Mouse (Mus musculus) spleen, adult 12 weeks (tissue): ENCODE results near the gene Oas1e.

Experiments
- DNase-seq: peaks from one replicate; pipeline ENCODE4 v3.0.0; 2022; ENCODE audit warnings: low spot score

The Oas1e gene

DNA sequence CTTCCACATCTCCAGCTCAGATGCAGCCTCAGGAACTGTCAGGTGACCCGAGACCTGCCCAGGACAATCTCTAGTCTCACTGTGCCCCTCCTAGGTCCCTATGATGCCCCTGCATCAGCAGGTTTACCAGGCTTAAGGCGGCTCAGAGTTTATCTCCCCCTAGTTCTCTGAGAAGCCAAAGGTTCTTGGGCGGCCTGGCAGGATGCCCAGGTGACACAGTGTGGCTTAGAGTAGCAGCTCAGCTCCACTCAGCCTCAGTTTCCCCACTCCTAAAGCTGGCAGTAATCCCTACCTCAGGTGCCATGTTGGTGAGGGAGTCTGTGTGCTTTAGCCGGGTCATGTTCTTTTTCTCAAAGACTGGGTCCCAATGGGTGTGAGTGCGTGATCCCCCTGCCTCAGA, 18.5 kb downstream of the Oas1e start:
- peak; percentile 56 for DNase-seq

DNA sequence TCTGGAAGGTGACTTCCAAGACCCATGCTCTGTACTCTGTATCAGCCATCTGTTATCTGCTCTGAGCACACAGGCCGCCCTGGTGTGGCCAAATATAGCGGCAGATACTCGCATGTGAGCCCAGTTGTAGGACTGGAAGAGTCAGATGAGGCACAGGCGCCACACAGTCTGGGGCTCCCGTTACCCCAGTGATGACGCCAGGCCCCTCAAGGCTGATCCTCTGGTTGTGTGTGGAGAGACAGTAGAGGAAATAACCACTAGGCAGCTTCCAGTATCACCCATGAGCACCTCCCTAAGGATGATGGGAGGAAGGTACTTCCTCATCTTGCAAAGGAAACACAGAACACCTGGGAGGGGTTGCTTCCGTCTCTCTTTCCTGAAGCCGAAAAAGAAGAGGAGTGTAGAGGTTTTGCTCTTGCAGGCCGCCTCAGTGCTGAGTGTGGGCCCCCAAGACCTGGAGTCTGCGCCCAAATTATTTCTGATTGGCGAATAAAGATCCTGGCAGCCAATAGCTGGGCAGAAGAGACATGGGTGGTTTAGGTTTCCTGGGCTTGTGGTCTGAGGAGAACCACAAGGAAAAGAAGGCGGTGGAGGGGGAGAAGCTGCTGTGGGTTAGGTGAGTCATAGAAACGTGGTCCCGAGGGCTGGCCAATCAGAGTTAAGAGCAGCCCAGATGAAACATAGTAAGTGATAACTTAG, 19.9 kb downstream of the Oas1e start:
- DNase-seq = peak; percentile 40

GRCm38 (mm10) chr5:120769396-120769795, 25.9 kb downstream of the Oas1e start:
- peak; percentile 49 for DNase-seq

- DNase-seq = no peak
Measured at GRCm38 (mm10) chr5:120765010-120765409, 30.3 kb downstream of the Oas1e start.

GRCm38 (mm10) chr5:120761901-120762300, 33.4 kb downstream of the Oas1e start:
- DNase-seq = no peak

- DNase-seq = no peak
Measured at GRCm38 (mm10) chr5:120754215-120754614, 41.1 kb downstream of the Oas1e start.

GRCm38 (mm10) chr5:120752786-120753185, 42.5 kb downstream of the Oas1e start:
- DNase-seq = no peak

DNA sequence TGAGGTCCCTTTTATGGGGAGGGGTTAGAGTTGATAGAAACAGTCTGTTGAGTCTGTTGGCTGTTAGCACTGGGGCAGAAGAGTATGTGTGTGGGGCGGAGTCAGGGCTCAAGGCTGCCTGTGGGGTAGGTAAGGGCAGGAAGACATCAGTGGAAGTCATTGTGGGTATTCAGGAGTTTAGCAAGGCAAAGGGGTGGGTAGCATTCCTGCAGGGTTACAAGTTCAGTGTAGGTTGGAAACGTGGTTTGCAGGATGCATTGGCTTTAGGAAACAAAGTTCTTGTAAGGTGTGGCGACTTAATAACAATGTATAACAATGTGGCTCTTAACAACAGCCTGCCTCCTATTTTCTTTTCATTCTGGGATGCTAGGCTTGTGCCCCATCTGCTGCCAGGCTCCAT, 44.1 kb downstream of the Oas1e start:
- DNase-seq = no peak

- no peak for DNase-seq
Measured at GRCm38 (mm10) chr5:120749688-120750087, 45.6 kb downstream of the Oas1e start, which contains the start of gene Oas2. TSS of gene Oas2 (minus strand) at chr5:120749853.

- DNase-seq = no peak
Measured at GRCm38 (mm10) chr5:120746451-120746850, 48.9 kb downstream of the Oas1e start.

- peak; percentile 37 for DNase-seq
Measured at GRCm38 (mm10) chr5:120742125-120742524, 53.2 kb downstream of the Oas1e start.
